Mouse (Mus musculus) MEL (cell line): ENCODE measurements around the gene Npas3.

Source experiments
- BHLHE40 ChIP-seq: IDR thresholded peaks from 2 replicates; pipeline ENCODE4 v1.6.1; 2012; ENCODE audit warnings: low read depth, mild to moderate bottlenecking, inconsistent platforms, low read length, improper control_type of control experiment, borderline replicate concordance
- CHD1 ChIP-seq: IDR thresholded peaks from 2 replicates; pipeline ENCODE4 v1.6.1; 2012; ENCODE audit warnings: low read depth, mild to moderate bottlenecking, inconsistent platforms, low read length, improper control_type of control experiment
- CHD2 ChIP-seq: IDR thresholded peaks from 2 replicates; pipeline ENCODE4 v1.6.1; 2011; ENCODE audit warnings: low read length, improper control_type of control experiment
- CTCF ChIP-seq, 3 experiments: IDR thresholded peaks in 2 of 3; conservative IDR thresholded peaks in 1 of 3; 2 replicates each; pipeline ENCODE4 v1.5.1; 2011 to 2012; ENCODE audit warnings: low read length in 3 of 3, low read depth in 2 of 3, mild to moderate bottlenecking in 2 of 3, improper control_type of control experiment in 1 of 3, inconsistent platforms in 1 of 3, mixed read lengths in 1 of 3, moderate library complexity in 1 of 3; ENCODE audit not compliant: control insufficient read depth in 1 of 3, insufficient read depth in 1 of 3, poor library complexity in 1 of 3, severe bottlenecking in 1 of 3
- ELF1 ChIP-seq: IDR thresholded peaks from 2 replicates; pipeline ENCODE4 v1.6.1; 2014; ENCODE audit warnings: low read depth, mild to moderate bottlenecking, inconsistent platforms, low read length, improper control_type of control experiment, moderate library complexity
- NRF1 ChIP-seq: IDR thresholded peaks from 2 replicates; pipeline ENCODE4 v1.6.1; 2014; ENCODE audit warnings: low read depth, mild to moderate bottlenecking, inconsistent platforms, low read length, improper control_type of control experiment, moderate library complexity; ENCODE audit not compliant: poor library complexity, insufficient read depth, severe bottlenecking
- POLR2AphosphoS5 ChIP-seq: IDR thresholded peaks from 2 replicates; pipeline ENCODE4 v1.6.1; 2012; ENCODE audit warnings: low read depth, borderline replicate concordance, mild to moderate bottlenecking, inconsistent platforms, low read length, moderate library complexity, mixed read lengths

- no peak for TF ChIP-seq CHD2
- no peak for TF ChIP-seq POLR2AphosphoS5
- no peak for TF ChIP-seq CTCF (IDR thresholded peaks at IDR 0.05 in 2 of 3, conservative IDR thresholded peaks at IDR 0.05 in 1 of 3; ENCODE audit: control insufficient read depth in 1 of 3, insufficient read depth in 1 of 3, low read depth in 2 of 3, low read length in 3 of 3, poor library complexity in 1 of 3, severe bottlenecking in 1 of 3)
- TF ChIP-seq BHLHE40 = no peak
- TF ChIP-seq ELF1 = no peak
- no peak for TF ChIP-seq CHD1
- TF ChIP-seq NRF1 = no peak
Measured at GRCm38 (mm10) chr12:54099458-54099857, 851.0 kb downstream of the Npas3 start.
